Comparison of ENCODE assay signal across 8 mouse cellular contexts in the genomic region with DNA sequence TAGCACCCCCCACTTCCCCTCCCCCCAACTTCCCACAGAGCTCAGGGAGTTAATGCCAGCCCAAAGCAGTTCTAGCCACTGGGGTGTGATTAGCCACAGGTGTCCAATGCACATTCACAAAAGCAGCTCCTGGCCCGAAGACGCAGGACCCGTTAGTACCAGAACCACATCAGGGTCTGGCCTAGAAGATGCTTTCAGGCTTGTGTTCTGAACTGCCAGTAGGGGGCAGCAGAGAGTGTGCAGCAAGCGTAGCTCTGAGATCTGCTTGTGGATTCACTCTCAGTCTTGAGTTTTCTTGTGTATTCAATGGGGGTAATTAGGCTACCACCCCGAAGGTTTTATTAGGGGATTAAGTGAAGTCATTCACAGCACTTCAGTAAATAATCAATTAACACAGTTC. TPM values are rescaled to one million over a fixed set of nuclear protein-coding genes. Genes with fewer than 3 reads are reported as not detected.
DNase-seq lines count a peak whose midpoint lies in the region; ATAC-seq lines count a peak whose summit lies in the region.

No protein-coding gene starts in this region.

- peak; percentile 53 for ATAC-seq in granulocyte monocyte progenitor cell, adult 5-6 weeks (replicated peaks; ENCODE audit: poor library complexity, severe bottlenecking)
- peak; percentile 48; the same call in 1 of the 2 replicates for ATAC-seq in megakaryocyte, adult 5-6 weeks (ENCODE audit: poor library complexity, severe bottlenecking)

- DNase-seq in gastrocnemius, adult 18-20 months (ENCODE audit: low spot score): peak; percentile 43
- no peak for DNase-seq in gastrocnemius, postnatal 25 days
- peak; percentile 28 for DNase-seq in ovary, postnatal 36 days (ENCODE audit: low spot score)
- no peak for DNase-seq in ovary, adult 18-20 months (ENCODE audit: low spot score)
- peak; percentile 65 for DNase-seq in cerebellum, adult 8-10 months
- DNase-seq in telencephalon, adult 2 months (ENCODE audit: low read depth, low spot score): peak; percentile 69

RNA-seq across cellular contexts. Expression of gene Wfs1, which starts 42.6 kb away (rescaled TPM):
- 10 to 100 TPM; 57.7 to 80.4 TPM for total RNA-seq in gastrocnemius, adult 18-20 months (2021)
- 10 to 100 TPM; 61.1 to 73.3 TPM for total RNA-seq in gastrocnemius, postnatal 25 days (2021)
- 6.1 and 6.6 TPM in 2 replicates for total RNA-seq in granulocyte monocyte progenitor cell, adult 5-6 weeks (2014; fragmentation: Nextera tagmentation)
- total RNA-seq in granulocyte monocyte progenitor cell, adult 5-6 weeks (2017): 2.7 and 4.6 TPM in 2 replicates
- 5.3 and 5.4 TPM in 2 replicates for total RNA-seq in megakaryocyte, adult 5-6 weeks (2015)
- 6.0 and 7.5 TPM in 2 replicates for total RNA-seq in megakaryocyte, adult 5-6 weeks (2017)

Comparison
In these comparisons a context has a peak if more than half of its experiments do, and no peak if none do; other contexts are left out.
1. DNase-seq: peak in gastrocnemius, adult 18-20 months (single experiment), ovary, postnatal 36 days (single experiment), cerebellum, adult 8-10 months (single experiment) and telencephalon, adult 2 months (single experiment); none in gastrocnemius, postnatal 25 days (single experiment) and ovary, adult 18-20 months (single experiment).
2. RNA of gene Wfs1, which starts 42.6 kb away (total RNA-seq): 57.7 to 80.4 TPM in gastrocnemius, adult 18-20 months and 61.1 to 73.3 TPM in gastrocnemius, postnatal 25 days; 2.7 to 6.6 TPM in granulocyte monocyte progenitor cell, adult 5-6 weeks and 5.3 to 7.5 TPM in megakaryocyte, adult 5-6 weeks; every median in the first group is over 4 times any median in the second.